Mouse (Mus musculus) hindbrain, embryonic 12.5 days (tissue): ENCODE data around the gene Rasa4. TPM values are rescaled to one million over a fixed set of nuclear protein-coding genes. Genes with fewer than 3 reads are reported as not detected.
"Not testable (repeated sequence)": the region's sequence is repeated elsewhere in the genome, so short reads cannot be mapped to it uniquely, and the experiment has no call there.

Source experiments
- ATAC-seq: fragments of 200-750 bp; cut with Nextera tagmentation; 2 replicates; pipeline ENCODE4 v1.8.0; 2017; ENCODE audit warnings: moderate TSS enrichment; ENCODE audit not compliant: low FRiP score
- H3K27ac ChIP-seq: fragments of 300-500 bp; sonication (generic); 2 replicates; pipeline ENCODE4 v1.5.1; 2016; ENCODE audit warnings: mild to moderate bottlenecking
- H3K27me3 ChIP-seq: fragments of 300-500 bp; sonication (generic); 2 replicates; pipeline ENCODE4 v1.6.1; 2016; ENCODE audit warnings: mild to moderate bottlenecking
- H3K36me3 ChIP-seq: fragments of 300-500 bp; sonication (generic); 2 replicates; pipeline ENCODE4 v1.6.1; 2016; ENCODE audit warnings: mild to moderate bottlenecking
- H3K4me1 ChIP-seq: fragments of 300-500 bp; sonication (generic); 2 replicates; pipeline ENCODE4 v1.6.1; 2016
- H3K4me2 ChIP-seq: fragments of 300-500 bp; sonication (generic); replicated peaks from 2 replicates; pipeline ENCODE4 v1.6.1; 2016; ENCODE audit warnings: mild to moderate bottlenecking
- H3K4me3 ChIP-seq: fragments of 300-500 bp; sonication (generic); 2 replicates; pipeline ENCODE4 v1.5.1; 2016; ENCODE audit warnings: mild to moderate bottlenecking
- H3K9ac ChIP-seq: fragments of 300-500 bp; sonication (generic); 2 replicates; pipeline ENCODE4 v1.6.1; 2016; ENCODE audit warnings: mild to moderate bottlenecking, moderate library complexity
- H3K9me3 ChIP-seq: fragments of 300-500 bp; sonication (generic); replicated peaks from 2 replicates; pipeline ENCODE4 v1.6.1; 2016; ENCODE audit warnings: mild to moderate bottlenecking
- WGBS: fragments of 180-500 bp; shearing (Covaris S2); methylation state at CpG from one replicate; pipeline ENCODE4 v1.1.7; 2016; 5-methylcytosine and 5-hydroxymethylcytosine counted together
- polyA plus RNA-seq: library from polyadenylated mRNA; unstranded; fragments of >200 nt; fragmentation: Nextera tagmentation; extraction: Ambion mirVana; gene quantifications from 2 replicates; pipeline ENCODE4 v1.2.1, GENCODE M21; 2016

The Rasa4 gene
- 12.5 and 13.1 TPM in 2 replicates for polyA plus RNA-seq

GRCm38 (mm10) chr5:136083669-136084107 is at the start of gene Rasa4:
Rasa4 (plus strand) TSS chr5:136083916.
- H3K4me1 ChIP-seq = peaks cover 17% of the 10 kb centered on the region
- no peaks in the 10 kb centered on the region for H3K9me3 ChIP-seq
- 0 out of 2 replicates have a peak within 1 kb of the TSS, but pooled peaks have one; percentile 45 for H3K27ac ChIP-seq
- ATAC-seq = peak; percentile 95
- peak within 1 kb of the TSS; percentile 64 for H3K9ac ChIP-seq
- under 1% methylated on average over 28 of the region's 28 CpGs for WGBS
- no peaks in the 10 kb centered on the region for H3K36me3 ChIP-seq
- peak within 1 kb of the TSS; percentile 69 for H3K4me2 ChIP-seq
- peaks cover 26% of the 10 kb centered on the region for H3K27me3 ChIP-seq
- peak within 1 kb of the TSS; percentile 48 for H3K4me3 ChIP-seq

DNA sequence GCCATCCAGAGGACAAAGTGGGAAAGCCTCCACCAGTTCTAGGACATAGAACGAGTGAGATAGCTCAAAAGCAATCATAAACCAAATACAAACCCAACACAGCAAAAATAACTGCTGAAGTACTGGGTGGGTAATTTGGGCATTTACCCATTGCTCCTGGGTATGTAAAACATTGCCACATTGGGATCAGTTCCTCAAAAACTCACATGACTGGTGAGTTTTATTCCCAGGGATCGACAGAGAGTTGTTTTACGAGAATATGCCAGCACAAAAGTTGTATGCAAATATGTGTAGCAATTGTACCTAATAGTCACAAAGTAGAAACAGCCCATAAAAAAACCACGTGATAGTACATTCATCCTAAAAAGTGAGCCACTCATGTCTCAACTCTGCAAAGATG is 48.8 kb upstream of the Rasa4 start:
- H3K4me3 ChIP-seq = no peak overlapping the region
- H3K36me3 ChIP-seq = peaks cover 24% of the 10 kb centered on the region
- no peak for ATAC-seq
- H3K27ac ChIP-seq = no peak overlapping the region
- H3K9me3 ChIP-seq = no peaks in the 10 kb centered on the region
- WGBS = 86% methylated on average over 4 of the region's 4 CpGs
- no peak overlapping the region for H3K9ac ChIP-seq
- H3K4me1 ChIP-seq = no peaks in the 10 kb centered on the region
- H3K4me2 ChIP-seq = no peak overlapping the region
- no peaks in the 10 kb centered on the region for H3K27me3 ChIP-seq

GRCm38 (mm10) chr5:136035285-136035684 is 48.4 kb upstream of the Rasa4 start:
- WGBS = 94% methylated on average over 1 of the region's 1 CpGs
- H3K27me3 ChIP-seq = no peaks in the 10 kb centered on the region
- H3K4me3 ChIP-seq = no peak overlapping the region
- H3K27ac ChIP-seq = no peak overlapping the region
- peaks cover 20% of the 10 kb centered on the region for H3K36me3 ChIP-seq
- H3K4me1 ChIP-seq = 0 out of 2 replicates have a peak, but pooled peaks cover 3% of the 10 kb centered on the region
- no peak overlapping the region for H3K9ac ChIP-seq
- ATAC-seq = no peak
- H3K4me2 ChIP-seq = no peak overlapping the region
- H3K9me3 ChIP-seq = no peaks in the 10 kb centered on the region

DNA sequence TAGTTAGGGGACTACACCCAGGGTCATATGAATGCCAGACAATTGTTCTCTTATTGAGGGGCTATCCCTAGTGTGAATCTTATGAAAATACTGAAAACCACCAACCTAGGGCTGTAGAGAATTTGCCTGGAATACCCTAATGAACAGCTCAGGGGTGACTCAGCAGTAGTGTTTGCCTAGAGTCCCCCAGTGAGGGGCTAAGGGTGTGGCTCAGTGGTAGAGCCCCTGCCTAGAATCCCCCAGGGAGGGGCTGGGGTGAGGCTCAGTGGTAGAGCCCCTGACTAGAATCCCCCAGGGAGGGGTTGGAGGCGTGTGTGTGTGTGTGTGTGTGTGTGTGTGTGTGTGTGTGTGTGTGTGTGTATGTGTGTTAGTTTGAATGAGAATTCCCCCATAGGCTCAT is 47.0 kb upstream of the Rasa4 start:
- no peak overlapping the region for H3K4me3 ChIP-seq
- no peak for ATAC-seq
- H3K27me3 ChIP-seq = no peaks in the 10 kb centered on the region
- H3K36me3 ChIP-seq = peaks cover 7% of the 10 kb centered on the region
- H3K4me1 ChIP-seq = 0 out of 2 replicates have a peak, but pooled peaks cover 3% of the 10 kb centered on the region
- H3K4me2 ChIP-seq = no peak overlapping the region
- H3K9ac ChIP-seq = no peak overlapping the region
- WGBS = 90% methylated on average over 1 of the region's 1 CpGs
- no peak overlapping the region for H3K27ac ChIP-seq
- no peaks in the 10 kb centered on the region for H3K9me3 ChIP-seq

DNA sequence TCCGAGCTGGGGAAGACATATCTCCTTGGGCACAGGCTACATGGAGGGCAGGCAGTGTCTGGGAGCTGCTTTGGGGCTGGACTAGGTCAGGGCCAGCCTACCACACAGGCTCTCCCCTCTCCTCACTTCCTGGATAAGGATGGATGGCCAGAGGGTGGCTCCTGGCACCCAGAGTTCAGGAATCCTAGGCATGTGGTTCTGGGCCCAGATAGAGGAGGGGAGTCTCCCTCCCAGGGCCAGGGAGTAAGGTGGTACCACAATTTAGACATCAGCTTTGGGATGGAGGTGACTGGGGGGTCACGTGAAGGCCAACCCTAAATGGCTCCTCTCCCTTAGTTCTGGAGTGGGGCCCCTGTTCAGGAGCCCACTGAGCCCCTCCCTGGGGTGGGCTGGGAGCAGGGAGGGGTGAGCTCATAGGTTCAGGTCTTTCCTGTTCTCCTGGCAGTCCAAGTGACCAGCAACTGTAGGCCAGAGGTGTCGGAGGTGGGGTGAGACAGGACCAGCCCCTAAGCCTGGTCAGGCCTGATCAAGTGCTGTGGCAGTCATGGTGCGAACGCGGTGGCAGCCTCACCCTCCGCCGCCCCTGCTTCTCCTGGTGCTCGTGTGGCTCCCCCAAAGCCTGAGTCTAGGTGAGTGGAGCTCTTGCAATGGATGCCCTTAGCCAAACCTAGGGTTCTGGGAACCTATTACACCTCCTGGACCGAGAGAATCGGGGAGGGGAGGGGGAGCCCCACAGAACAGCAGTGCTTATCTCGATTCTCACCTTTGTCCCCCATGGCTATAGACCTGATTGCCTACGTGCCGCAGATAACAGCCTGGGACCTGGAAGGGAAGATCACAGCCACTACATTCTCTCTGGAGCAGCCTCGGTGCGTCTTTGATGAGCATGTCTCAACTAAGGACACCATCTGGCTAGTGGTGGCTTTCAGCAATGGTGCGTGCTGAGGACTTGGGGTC is 45.2 kb upstream of the Rasa4 start, which contains the start of gene Upk3b:
Upk3b (plus strand) TSS at position 239 of the 957 bp plus-strand sequence.
- 86% methylated on average over 17 of the region's 17 CpGs for WGBS
- H3K36me3 ChIP-seq = no peaks in the 10 kb centered on the region
- H3K9me3 ChIP-seq = no peaks in the 10 kb centered on the region
- H3K27me3 ChIP-seq = no peaks in the 10 kb centered on the region
- no peak within 1 kb of the TSS for H3K9ac ChIP-seq
- no peak within 1 kb of the TSS for H3K27ac ChIP-seq
- no peak within 1 kb of the TSS for H3K4me2 ChIP-seq
- H3K4me3 ChIP-seq = no peak within 1 kb of the TSS
- ATAC-seq = no peak
- 0 out of 2 replicates have a peak, but pooled peaks cover 3% of the 10 kb centered on the region for H3K4me1 ChIP-seq

GRCm38 (mm10) chr5:136040210-136040609 is 43.5 kb upstream of the Rasa4 start:
- WGBS = 52% methylated on average over 5 of the region's 5 CpGs
- no peaks in the 10 kb centered on the region for H3K9me3 ChIP-seq
- no peaks in the 10 kb centered on the region for H3K27me3 ChIP-seq
- H3K4me2 ChIP-seq = peak overlapping the region; percentile 25; the same call in 1 of the 2 replicates
- H3K9ac ChIP-seq = 0 out of 2 replicates have a peak overlapping the region, but pooled peaks have one; percentile 23
- 0 out of 2 replicates have a peak, but pooled peaks cover 3% of the 10 kb centered on the region for H3K4me1 ChIP-seq
- no peaks in the 10 kb centered on the region for H3K36me3 ChIP-seq
- H3K4me3 ChIP-seq = no peak overlapping the region
- ATAC-seq = no peak
- no peak overlapping the region for H3K27ac ChIP-seq

GRCm38 (mm10) chr5:136041260-136041659 is 42.5 kb upstream of the Rasa4 start:
- ATAC-seq = no peak
- H3K4me1 ChIP-seq = 0 out of 2 replicates have a peak, but pooled peaks cover 3% of the 10 kb centered on the region
- WGBS = 44% methylated on average over 2 of the region's 2 CpGs

DNA sequence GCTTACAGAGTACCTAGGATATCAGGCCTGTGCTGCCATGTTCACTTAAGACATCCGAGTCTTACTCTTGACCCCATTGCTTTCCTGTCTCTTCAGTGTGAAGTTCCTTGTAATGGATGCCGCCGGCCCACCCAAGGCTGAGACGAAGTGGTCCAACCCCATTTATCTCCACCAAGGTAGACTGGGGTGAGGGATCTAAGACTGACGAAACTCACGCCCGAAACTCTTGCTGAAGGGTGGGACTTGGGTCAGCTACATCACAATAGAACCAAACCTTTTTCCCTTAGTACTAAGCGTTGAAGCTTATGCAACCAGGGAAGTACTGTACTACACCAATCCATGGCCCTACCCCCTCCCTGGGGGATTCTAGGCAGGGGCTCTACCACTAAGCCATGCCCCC is 42.0 kb upstream of the Rasa4 start:
- 0 out of 2 replicates have a peak, but pooled peaks cover 3% of the 10 kb centered on the region for H3K4me1 ChIP-seq
- ATAC-seq = no peak
- H3K4me2 ChIP-seq = no peak overlapping the region

More at GRCm38 (mm10) chr5:136041260-136041659, 42.5 kb upstream of the Rasa4 start:
- Histone ChIP-seq H3K36me3 (no peaks in the 10 kb centered on the region), H3K9me3 (no peaks in the 10 kb centered on the region), H3K4me3 (no peak overlapping the region), H3K4me2 (no peak overlapping the region), H3K27me3 (no peaks in the 10 kb centered on the region), H3K9ac (no peak overlapping the region), H3K27ac (no peak overlapping the region)

DNA sequence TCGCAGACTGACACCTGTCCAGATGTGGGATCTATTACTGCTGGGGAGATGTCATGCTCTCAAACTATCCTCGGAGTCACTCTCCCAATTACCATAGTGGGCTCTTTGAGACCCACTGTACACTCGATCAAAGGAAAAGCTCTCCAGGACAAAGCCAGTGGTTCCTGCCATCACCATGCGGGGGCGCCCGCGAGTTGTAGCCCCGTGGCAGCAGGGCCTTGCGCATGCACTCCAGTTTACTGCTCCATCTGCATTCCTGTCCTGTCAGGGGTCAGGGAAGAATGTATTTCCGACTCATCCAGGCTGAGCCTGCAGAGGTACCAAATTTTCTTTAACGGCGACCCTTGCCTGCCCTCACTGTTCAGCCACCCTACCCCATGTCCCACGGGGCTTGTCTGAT is 38.9 kb upstream of the Rasa4 start:
- Histone ChIP-seq H3K27ac (no peak overlapping the region), H3K27me3 (no peaks in the 10 kb centered on the region), H3K4me1 (0 out of 2 replicates have a peak, but pooled peaks cover 3% of the 10 kb centered on the region), H3K9ac (no peak overlapping the region), H3K9me3 (no peaks in the 10 kb centered on the region), H3K4me2 (no peak overlapping the region), H3K36me3 (no peaks in the 10 kb centered on the region), H3K4me3 (no peak overlapping the region)
- 71% methylated on average over 13 of the region's 13 CpGs for WGBS
- no peak for ATAC-seq

More for the DNA sequence above, 42.0 kb upstream of the Rasa4 start:
- Histone ChIP-seq H3K9ac (no peak overlapping the region), H3K9me3 (no peaks in the 10 kb centered on the region), H3K27ac (no peak overlapping the region), H3K27me3 (no peaks in the 10 kb centered on the region), H3K36me3 (no peaks in the 10 kb centered on the region), H3K4me3 (no peak overlapping the region)
- 94% methylated on average over 8 of the region's 8 CpGs for WGBS

DNA sequence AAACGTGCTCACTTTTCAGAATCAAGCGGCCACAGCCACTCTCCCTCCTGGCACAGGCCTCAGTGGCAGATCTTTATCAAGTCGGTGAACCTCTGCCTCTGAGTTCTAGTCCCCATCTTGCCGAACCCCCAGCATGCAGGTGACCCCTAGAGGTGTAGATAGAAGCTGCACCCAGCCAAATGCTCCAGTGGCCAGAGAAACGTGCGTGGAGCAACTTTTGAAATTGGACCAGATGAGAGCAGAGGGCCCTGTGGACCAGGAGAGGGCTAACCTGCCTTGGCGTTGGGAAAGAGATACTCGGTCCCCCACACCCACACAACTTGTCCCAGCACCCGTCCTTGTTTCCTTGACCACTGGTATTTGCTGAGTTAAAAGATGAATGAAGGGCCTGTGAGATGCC is 38.3 kb upstream of the Rasa4 start:
- no peak overlapping the region for H3K4me2 ChIP-seq
- H3K9me3 ChIP-seq = no peaks in the 10 kb centered on the region
- H3K9ac ChIP-seq = no peak overlapping the region
- H3K27me3 ChIP-seq = no peaks in the 10 kb centered on the region
- no peak overlapping the region for H3K4me3 ChIP-seq
- WGBS = 38% methylated on average over 9 of the region's 9 CpGs
- ATAC-seq = no peak
- no peak overlapping the region for H3K27ac ChIP-seq
- H3K4me1 ChIP-seq = no peaks in the 10 kb centered on the region
- H3K36me3 ChIP-seq = no peaks in the 10 kb centered on the region

- 3% methylated on average over 10 of the region's 10 CpGs for WGBS
- H3K27me3 ChIP-seq = no peaks in the 10 kb centered on the region
- H3K27ac ChIP-seq = no peak overlapping the region
- H3K4me2 ChIP-seq = no peak overlapping the region
- H3K36me3 ChIP-seq = no peaks in the 10 kb centered on the region
- peaks cover under 1% of the 10 kb centered on the region; the same call in 1 of the 2 replicates for H3K4me1 ChIP-seq
- no peaks in the 10 kb centered on the region for H3K9me3 ChIP-seq
- H3K4me3 ChIP-seq = no peak overlapping the region
- no peak overlapping the region for H3K9ac ChIP-seq
- no peak for ATAC-seq
Observed at GRCm38 (mm10) chr5:136045987-136046386, 37.7 kb upstream of the Rasa4 start.

DNA sequence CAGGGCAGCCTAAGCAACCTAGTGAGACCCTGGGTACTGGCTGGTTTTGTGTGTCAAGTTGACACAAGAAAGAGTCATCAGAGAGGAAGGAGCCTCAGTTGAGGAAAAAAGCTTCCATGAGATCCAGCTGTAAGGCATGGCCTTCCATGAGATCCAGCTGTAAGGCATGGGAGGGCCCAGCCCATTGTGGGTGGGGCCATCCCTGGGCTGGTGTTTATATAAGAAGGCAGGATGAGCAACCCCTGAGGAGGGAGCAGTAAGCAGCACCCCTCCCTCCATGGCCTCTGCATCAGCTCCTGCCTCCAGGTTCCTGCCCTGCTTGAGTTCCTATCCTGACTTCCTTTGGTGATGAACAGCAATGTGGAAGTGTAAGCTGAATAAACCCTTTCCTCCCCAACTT is 35.2 kb upstream of the Rasa4 start:
- not testable (repeated sequence) for H3K27ac ChIP-seq, H3K9ac ChIP-seq, H3K4me2 ChIP-seq, ATAC-seq, H3K27me3 ChIP-seq, H3K4me3 ChIP-seq, H3K9me3 ChIP-seq, H3K36me3 ChIP-seq
- H3K4me1 ChIP-seq = peaks cover 12% of the 10 kb centered on the region
